Mouse (Mus musculus): Measurements from ENCODE around the gene Dchs1.
A peak's percentile ranks its signal among the peaks of the same experiment; 100 is the strongest.

Dchs1 gene

GRCm38 (mm10) chr7:105787285-105788140 is at the start of gene Dchs1:
Gene Dchs1 (minus strand): TSS chr7:105787654.
- peak in 1 of 2 experiments; percentile 7 for DNase-seq

GRCm38 (mm10) chr7:105824281-105824680 is 36.8 kb upstream of the Dchs1 start:
- DNase-seq = no peak

- DNase-seq = peak in 1 of 2 experiments; percentile 11
Observed at GRCm38 (mm10) chr7:105818483-105818882, 31.0 kb upstream of the Dchs1 start.

- DNase-seq = no peak
Observed at GRCm38 (mm10) chr7:105816736-105817135, 29.3 kb upstream of the Dchs1 start.

GRCm38 (mm10) chr7:105813326-105813725 is 25.9 kb upstream of the Dchs1 start:
- no peak for DNase-seq

- DNase-seq = no peak
Observed at GRCm38 (mm10) chr7:105812566-105812965, 25.1 kb upstream of the Dchs1 start.

GRCm38 (mm10) chr7:105811516-105811915 is 24.1 kb upstream of the Dchs1 start:
- peak in 1 of 2 experiments; percentile 3 for DNase-seq

GRCm38 (mm10) chr7:105810877-105811489 is 23.5 kb upstream of the Dchs1 start, which contains the start of gene Mrpl17:
Gene Mrpl17 (minus strand): TSS chr7:105811099.
- DNase-seq = peak; percentile 100

- DNase-seq = no peak
Observed at GRCm38 (mm10) chr7:105810280-105810876, 22.9 kb upstream of the Dchs1 start.

- DNase-seq = no peak
Observed at GRCm38 (mm10) chr7:105809836-105810235, 22.4 kb upstream of the Dchs1 start.

- peak in 1 of 2 experiments; percentile 25 for DNase-seq
Observed at GRCm38 (mm10) chr7:105808385-105808784, 20.9 kb upstream of the Dchs1 start.

- no peak for DNase-seq
Observed at GRCm38 (mm10) chr7:105806716-105807115, 19.3 kb upstream of the Dchs1 start.

GRCm38 (mm10) chr7:105806125-105806524 is 18.7 kb upstream of the Dchs1 start:
- no peak for DNase-seq

- no peak for DNase-seq
Observed at GRCm38 (mm10) chr7:105803428-105803827, 16.0 kb upstream of the Dchs1 start.

- DNase-seq = no peak
Observed at GRCm38 (mm10) chr7:105802771-105803170, 15.3 kb upstream of the Dchs1 start.

GRCm38 (mm10) chr7:105802312-105802711 is 14.9 kb upstream of the Dchs1 start:
- DNase-seq = no peak

- no peak for DNase-seq
Observed at GRCm38 (mm10) chr7:105796972-105797371, 9.5 kb upstream of the Dchs1 start.

- no peak for DNase-seq
Observed at GRCm38 (mm10) chr7:105795759-105796366, 8.4 kb upstream of the Dchs1 start.

- DNase-seq = no peak
Observed at GRCm38 (mm10) chr7:105793701-105794100, 6.2 kb upstream of the Dchs1 start.

- DNase-seq = no peak
Observed at GRCm38 (mm10) chr7:105791147-105791546, 3.7 kb upstream of the Dchs1 start.

- DNase-seq = no peak
Observed at GRCm38 (mm10) chr7:105786506-105787284, 759 bp downstream of the Dchs1 start.

- no peak for DNase-seq
Observed at GRCm38 (mm10) chr7:105784556-105784955, 2.9 kb downstream of the Dchs1 start.
